Mouse (Mus musculus): ENCODE data around the gene Ccdc77. TPM values are rescaled to one million over a fixed set of nuclear protein-coding genes. Genes with fewer than 3 reads are reported as not detected.

Ccdc77 gene
- total and polyA plus RNA-seq, 3 experiments = 14.4 to 17.9 TPM; not detected in 1

DNA sequence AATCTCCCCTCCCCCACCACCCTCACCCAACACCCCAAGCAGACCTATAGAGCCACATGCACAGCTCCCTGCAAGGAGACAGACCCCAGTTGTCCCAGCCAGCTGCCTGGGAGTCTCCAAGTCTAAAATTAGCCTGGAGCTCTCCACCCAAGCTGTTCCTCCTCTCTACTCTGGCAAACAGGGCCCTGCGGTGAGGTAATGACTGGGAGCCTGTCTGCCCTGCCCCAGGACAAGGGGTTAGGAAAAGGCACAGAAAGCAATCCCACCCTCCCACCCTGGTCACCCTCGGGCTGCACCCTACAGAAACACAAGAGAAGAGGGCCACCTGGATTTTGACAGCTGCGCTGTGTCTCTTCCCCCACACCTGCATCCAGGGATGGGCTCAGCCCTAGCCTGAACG, 89.3 kb downstream of the Ccdc77 start:
- Histone ChIP-seq H3K79me2 (ENCODE audit: control insufficient read depth, insufficient read depth, low read length, poor library complexity) (no peaks in the 10 kb centered on the region), H3K4me3 (ENCODE audit: control insufficient read depth in 1 of 2, insufficient read depth in 1 of 2, low read depth in 2 of 2, low read length in 2 of 2) (no peak overlapping the region), H3K27me3 (ENCODE audit: control insufficient read depth in 1 of 2, insufficient read depth in 2 of 2, low read length in 2 of 2) (peaks cover 17 to 21% of the 10 kb centered on the region in 2 experiments), H3K4me1 (ENCODE audit: control insufficient read depth in 1 of 2, insufficient read depth in 2 of 2, low read length in 2 of 2) (no peaks in the 10 kb centered on the region), H3K9ac (ENCODE audit: control insufficient read depth, low read depth, low read length, poor library complexity, severe bottlenecking) (no peak overlapping the region), H3K9me3 (replicated peaks; ENCODE audit: insufficient read depth, low read length) (no peaks in the 10 kb centered on the region), H3K27ac (ENCODE audit: control insufficient read depth, low read depth, low read length) (no peak overlapping the region), H3K36me3 (ENCODE audit: control insufficient read depth in 1 of 2, insufficient read depth in 2 of 2, low read length in 2 of 2) (no peaks in the 10 kb centered on the region)
- TF ChIP-seq RAD21 (IDR thresholded peaks at IDR 0.05; ENCODE audit: low read depth, low read length) = no peak
- TF ChIP-seq MAFK (IDR thresholded peaks at IDR 0.05; ENCODE audit: borderline replicate concordance, low read depth, low read length) = no peak
- TF ChIP-seq MYB (IDR thresholded peaks at IDR 0.05; ENCODE audit: low read depth, low read length) = no peak
- TF ChIP-seq TCF12 (IDR thresholded peaks at IDR 0.05; ENCODE audit: low read depth, low read length) = no peak
- no peak for TF ChIP-seq EP300 (IDR thresholded peaks at IDR 0.05; ENCODE audit: low read depth in 1 of 2, low read length in 2 of 2)
- TF ChIP-seq KAT2A (conservative IDR thresholded peaks at IDR 0.05; ENCODE audit: low read depth, low read length) = no peak
- DNase-seq (ENCODE audit: low read depth, low spot score) = no peak

Other genes with a start within 250 kb of the Ccdc77 start
- not detected in 2 replicates for gene D330020A13Rik, start 70.0 kb downstream of the Ccdc77 start, total RNA-seq (2012; rRNA removed)
- not detected for gene D330020A13Rik, start 70.0 kb downstream of the Ccdc77 start, polyA plus RNA-seq (2012; ENCODE audit: insufficient read depth in 1 of 2, insufficient read length in 2 of 2, low read depth in 1 of 2, low replicate concordance in 2 of 2, missing spikeins in 1 of 2)
- gene B4galnt3, start 69.8 kb downstream of the Ccdc77 start, total RNA-seq (2012; rRNA removed) = 0.78 and 1.5 TPM in 2 replicates
- 1 to 10 TPM in 1 of 2 experiments, not detected in 1; 1.3 TPM for gene B4galnt3, start 69.8 kb downstream of the Ccdc77 start, polyA plus RNA-seq (2012; ENCODE audit: insufficient read depth in 1 of 2, insufficient read length in 2 of 2, low read depth in 1 of 2, low replicate concordance in 2 of 2, missing spikeins in 1 of 2)
- 45.7 and 51.7 TPM in 2 replicates for gene Kdm5a, start 250 bp downstream of the Ccdc77 start, total RNA-seq (2012; rRNA removed)
- 100 to 1,000 TPM; 121 to 303 TPM for gene Kdm5a, start 250 bp downstream of the Ccdc77 start, polyA plus RNA-seq (2012; ENCODE audit: insufficient read depth in 1 of 2, insufficient read length in 2 of 2, low read depth in 1 of 2, low replicate concordance in 2 of 2, missing spikeins in 1 of 2)
- 18.0 and 19.5 TPM in 2 replicates for gene Il17ra, start 98.9 kb upstream of the Ccdc77 start, total RNA-seq (2012; rRNA removed)
- 10 to 100 TPM in 1 of 2 experiments, not detected in 1; 43.3 TPM for gene Il17ra, start 98.9 kb upstream of the Ccdc77 start, polyA plus RNA-seq (2012; ENCODE audit: insufficient read depth in 1 of 2, insufficient read length in 2 of 2, low read depth in 1 of 2, low replicate concordance in 2 of 2, missing spikeins in 1 of 2)
- gene Tmem121b, start 129.4 kb upstream of the Ccdc77 start, total RNA-seq (2012; rRNA removed) = not detected in 2 replicates
- under 1 TPM in 1 of 2 experiments, not detected in 1; 0.18 TPM for gene Tmem121b, start 129.4 kb upstream of the Ccdc77 start, polyA plus RNA-seq (2012; ENCODE audit: insufficient read depth in 1 of 2, insufficient read length in 2 of 2, low read depth in 1 of 2, low replicate concordance in 2 of 2, missing spikeins in 1 of 2)
- 17.4 and 19.9 TPM in 2 replicates for gene Hdhd5, start 166.9 kb upstream of the Ccdc77 start, total RNA-seq (2012; rRNA removed)
- gene Hdhd5, start 166.9 kb upstream of the Ccdc77 start, polyA plus RNA-seq (2012; ENCODE audit: insufficient read depth in 1 of 2, insufficient read length in 2 of 2, low read depth in 1 of 2, low replicate concordance in 2 of 2, missing spikeins in 1 of 2) = 10 to 100 TPM in 1 of 2 experiments, not detected in 1; 17.8 TPM